Mouse (Mus musculus): ENCODE measurements around the gene Bcdin3d.
A peak's percentile ranks its signal among the peaks of the same experiment; 100 is the strongest.

DNA sequence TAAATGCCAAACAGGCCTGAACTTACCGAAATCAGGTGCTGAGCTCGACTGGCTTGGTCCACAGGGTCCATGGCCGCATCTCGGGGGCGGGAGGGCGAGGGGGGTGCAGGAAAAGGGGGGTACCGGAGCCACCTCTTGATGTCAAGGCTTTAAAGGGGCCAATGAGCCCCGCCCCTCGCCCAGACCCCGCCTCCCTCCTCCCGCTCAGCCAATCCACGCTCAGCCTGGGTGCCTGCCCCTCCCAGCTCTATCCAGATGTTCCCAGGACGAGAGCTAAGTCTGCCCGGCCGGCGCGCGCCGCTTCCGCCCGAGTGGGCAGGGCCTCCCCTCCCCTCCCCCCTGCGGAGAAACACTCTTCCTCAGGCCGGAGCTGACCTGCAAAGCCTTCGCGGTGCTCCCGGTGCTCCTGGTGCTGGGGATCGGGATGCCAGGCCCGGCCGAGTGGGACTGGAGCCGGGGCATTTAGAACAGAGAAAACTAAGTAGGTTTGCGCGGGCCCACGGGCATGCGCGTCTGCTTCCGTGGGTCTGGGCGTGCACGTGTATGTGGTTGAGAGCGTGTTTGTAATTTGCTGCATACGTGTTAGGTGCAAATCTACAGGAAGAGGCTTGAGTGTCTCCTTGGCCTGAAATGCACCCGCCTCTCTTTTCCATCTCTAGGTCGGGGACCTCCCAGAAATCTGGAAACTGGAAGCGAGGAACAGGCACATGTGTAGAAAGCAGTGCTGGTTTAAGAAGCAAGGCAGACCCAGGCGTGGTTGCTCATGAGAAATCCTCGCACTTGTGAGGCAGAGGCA is 16.7 kb downstream of the Bcdin3d start, which contains the start of gene Nckap5l:
- TF ChIP-seq CTCF (IDR thresholded peaks at IDR 0.05 in 2 of 3, conservative IDR thresholded peaks at IDR 0.05 in 1 of 3; ENCODE audit: control insufficient read depth in 1 of 3, insufficient read depth in 1 of 3, low read depth in 2 of 3, low read length in 3 of 3, poor library complexity in 1 of 3, severe bottlenecking in 1 of 3) (no peak), MXI1 (IDR thresholded peaks at IDR 0.05; ENCODE audit: low read depth, low read length) (peak; percentile 99), JUND (IDR thresholded peaks at IDR 0.05; ENCODE audit: low read depth, low read length) (no peak), MAX (IDR thresholded peaks at IDR 0.05; ENCODE audit: low read length) (peak; percentile 89), GATA1 (IDR thresholded peaks at IDR 0.05; ENCODE audit: low read depth, low read length) (no peak), POLR2A (IDR thresholded peaks at IDR 0.05; ENCODE audit: control insufficient read depth in 1 of 2, insufficient read depth in 1 of 2, low read depth in 1 of 2, low read length in 2 of 2, poor library complexity in 1 of 2) (peak; percentile 65 to 71; a peak in 2 of 4 replicates), EP300 (IDR thresholded peaks at IDR 0.05; ENCODE audit: low read depth in 1 of 2, low read length in 2 of 2) (no peak), MEF2A (IDR thresholded peaks at IDR 0.05; ENCODE audit: extremely low read depth, insufficient replicate concordance, low read depth, low read length, poor library complexity, severe bottlenecking) (no peak), BHLHE40 (IDR thresholded peaks at IDR 0.05; ENCODE audit: borderline replicate concordance, low read depth, low read length) (peak; percentile 87)
